ENCODE assay signal across 32 mouse cellular contexts in the genomic region with DNA sequence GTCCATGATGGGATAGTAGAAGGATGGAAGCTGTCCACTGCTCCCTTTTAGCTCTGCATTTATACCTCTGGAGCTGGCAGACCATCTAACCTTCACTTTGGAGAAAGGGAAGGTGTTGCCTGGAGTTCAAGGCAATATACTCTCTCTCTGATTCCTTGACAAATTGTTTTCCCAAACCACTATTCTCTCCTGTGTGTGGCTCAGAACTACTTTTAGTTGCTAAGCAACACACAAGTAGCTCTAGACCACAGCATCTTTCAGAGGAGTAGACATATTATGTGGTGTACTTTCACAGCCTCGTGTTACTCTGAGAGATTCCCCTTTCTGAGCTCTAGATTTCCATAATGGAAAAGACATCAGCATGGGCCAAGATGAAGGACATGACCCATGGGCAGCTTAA.
"Had no signal": no experiment of that assay in that cellular context is flagged by ENCODE, and none has a peak within 500 bp of the region (broad histone marks: within the 10 kb centered on the region; RNA-seq: fewer than 3 reads in every experiment).

No protein-coding gene starts in this region.

- H3K9ac ChIP-seq: heart, embryonic 15.5 days; hindbrain, embryonic 12.5 days; hindbrain, embryonic 13.5 days; hindbrain, embryonic 14.5 days; hindbrain, embryonic 15.5 days; intestine, embryonic 15.5 days; kidney, embryonic 15.5 days had no signal

- ATAC-seq: hindbrain, embryonic 16.5 days; hindbrain, postnatal 0 days; inflammation-experienced regulatory T-cells, adult 6 months; intestine, embryonic 15.5 days; intestine, embryonic 16.5 days; intestine, postnatal 0 days had no signal

- H3K27me3 ChIP-seq: heart, embryonic 15.5 days; hindbrain, embryonic 12.5 days; hindbrain, embryonic 13.5 days; hindbrain, embryonic 15.5 days; intestine, embryonic 15.5 days; kidney, embryonic 15.5 days had no signal

- H3K4me2 ChIP-seq: heart, embryonic 15.5 days; hindbrain, embryonic 12.5 days; hindbrain, embryonic 13.5 days; hindbrain, embryonic 14.5 days; hindbrain, embryonic 15.5 days; intestine, embryonic 15.5 days; kidney, embryonic 15.5 days had no signal

- DNase-seq: heart, postnatal 10 days; heart, postnatal 14 days; heart, postnatal 36 days; heart, postnatal 4 days; kidney, adult 11 months; kidney, adult 18-20 months; kidney, adult 2 months; kidney, adult 8-10 months; kidney, adult 9 months; kidney, postnatal 10 days; kidney, postnatal 14 days; kidney, postnatal 25 days; kidney, postnatal 36 days; kidney, postnatal 4 days; layer of hippocampus, adult 9-11 months; layer of hippocampus, postnatal 36 days had no signal

- H3K36me3 ChIP-seq: heart, embryonic 15.5 days; hindbrain, embryonic 10.5 days; hindbrain, embryonic 12.5 days; hindbrain, embryonic 13.5 days; hindbrain, embryonic 15.5 days; intestine, embryonic 15.5 days; kidney, embryonic 15.5 days had no signal

- H3K27ac ChIP-seq: heart, embryonic 15.5 days; hindbrain, embryonic 10.5 days; hindbrain, embryonic 12.5 days; hindbrain, embryonic 13.5 days; hindbrain, embryonic 14.5 days; hindbrain, embryonic 15.5 days; hindbrain, postnatal 0 days; intestine, embryonic 15.5 days; kidney, embryonic 15.5 days; kidney, postnatal 0 days; layer of hippocampus, adult 2 months; left cerebral cortex, adult 2 months had no signal

- H3K9me3 ChIP-seq: heart, embryonic 15.5 days; hindbrain, embryonic 10.5 days; hindbrain, embryonic 12.5 days; hindbrain, embryonic 13.5 days; hindbrain, embryonic 15.5 days; intestine, embryonic 15.5 days; kidney, embryonic 15.5 days had no signal

- H3K4me3 ChIP-seq: heart, embryonic 15.5 days; hindbrain, embryonic 10.5 days; hindbrain, embryonic 12.5 days; hindbrain, embryonic 13.5 days; hindbrain, embryonic 15.5 days; intestine, embryonic 15.5 days; kidney, embryonic 15.5 days; layer of hippocampus, adult 2 months; left cerebral cortex, adult 2 months had no signal

- H3K4me1 ChIP-seq: heart, embryonic 15.5 days; hindbrain, embryonic 10.5 days; hindbrain, embryonic 12.5 days; hindbrain, embryonic 13.5 days; intestine, embryonic 15.5 days; kidney, embryonic 15.5 days had no signal
